Comparison of ENCODE assay signal across 24 mouse cellular contexts in genomic region chr7:66406971-66407370, GRCm38 (mm10). TPM values are rescaled to one million over a fixed set of nuclear protein-coding genes. Genes with fewer than 3 reads are reported as not detected.
"Had no signal": no experiment of that assay in that cellular context is flagged by ENCODE, and none has a peak within 500 bp of the region (broad histone marks: within the 10 kb centered on the region; RNA-seq: fewer than 3 reads in every experiment).

No protein-coding gene starts in this region.

- H3K4me3 ChIP-seq: kidney, embryonic 15.5 days; limb, embryonic 13.5 days; midbrain, embryonic 13.5 days; myocyte; neural tube, embryonic 15.5 days had no signal

- H3K27ac ChIP-seq: kidney, embryonic 15.5 days; limb, embryonic 13.5 days; liver, embryonic 14.5 days; midbrain, embryonic 13.5 days; neural tube, embryonic 15.5 days; stomach, postnatal 0 days had no signal

- H3K9ac ChIP-seq: kidney, embryonic 15.5 days; limb, embryonic 13.5 days; liver, embryonic 14.5 days; midbrain, embryonic 13.5 days; neural tube, embryonic 15.5 days had no signal

- H3K36me3 ChIP-seq: kidney, embryonic 15.5 days; limb, embryonic 13.5 days; midbrain, embryonic 13.5 days; neural tube, embryonic 15.5 days had no signal

- DNase-seq: kidney, postnatal 14 days; left cerebral cortex, postnatal 4 days; lung, adult 18-20 months; right cerebral cortex, adult 18-20 months; right cerebral cortex, postnatal 25 days; thymus, postnatal 36 days had no signal

- H3K4me1 ChIP-seq: midbrain, embryonic 13.5 days had no signal

- ATAC-seq: midbrain, embryonic 13.5 days had no signal

- H3K9me3 ChIP-seq: kidney, embryonic 15.5 days; limb, embryonic 13.5 days; midbrain, embryonic 13.5 days; neural tube, embryonic 15.5 days had no signal

- H3K4me2 ChIP-seq: kidney, embryonic 15.5 days; limb, embryonic 13.5 days; midbrain, embryonic 13.5 days; neural tube, embryonic 15.5 days had no signal

- H3K27me3 ChIP-seq: kidney, embryonic 15.5 days; limb, embryonic 13.5 days; midbrain, embryonic 13.5 days; neural tube, embryonic 15.5 days had no signal

RNA-seq across cellular contexts. Expression of gene Gm10974, which starts 41.3 kb away (rescaled TPM):
- total RNA-seq: layer of hippocampus, adult 8-10 months; layer of hippocampus, postnatal 14 days; left cerebral cortex, adult 18-20 months; left cerebral cortex, postnatal 10 days; left cerebral cortex, postnatal 4 days; liver, adult 2 months; megakaryocyte-erythroid progenitor cell, adult 5-6 weeks had no signal
- polyA plus RNA-seq: kidney, embryonic 15.5 days; large intestine, adult 2 months; limb, embryonic 13.5 days; liver, adult 2 months; liver, embryonic 14.5 days; lung, embryonic 16.5 days; midbrain, embryonic 13.5 days; myocyte; neural tube, embryonic 11.5 days; neural tube, embryonic 15.5 days; small intestine, adult 2 months; stomach, postnatal 0 days; thymus, postnatal 0 days had no signal
